Mouse (Mus musculus) kidney, postnatal 36 days (tissue): ENCODE results near the gene Fgfr2.

Experiments used
- DNase-seq, 2 experiments: peaks; one replicate each; pipeline ENCODE4 v3.0.0; 2021 to 2022; ENCODE audit warnings: mixed read lengths in 2 of 2

The Fgfr2 gene

GRCm38 (mm10) chr7:131370648-131371469 lies 1752.3 kb downstream of the Fgfr2 start, which contains the start of gene Pstk:
Gene Pstk (plus strand): TSS chr7:131371141.
- peak; percentile 90 to 93 for DNase-seq

GRCm38 (mm10) chr7:131364131-131364530 lies 1759.0 kb downstream of the Fgfr2 start:
- no peak for DNase-seq

- peak; percentile 96 to 97 for DNase-seq
Measured at GRCm38 (mm10) chr7:131362615-131363300, 1760.4 kb downstream of the Fgfr2 start, which contains the start of gene 2310057M21Rik. Gene 2310057M21Rik (minus strand): TSS chr7:131362759.

- DNase-seq = no peak
Measured at GRCm38 (mm10) chr7:131362269-131362614, 1760.9 kb downstream of the Fgfr2 start.

- no peak for DNase-seq
Measured at GRCm38 (mm10) chr7:131356105-131356504, 1767.0 kb downstream of the Fgfr2 start.

GRCm38 (mm10) chr7:131345856-131346541 lies 1777.2 kb downstream of the Fgfr2 start:
- no peak for DNase-seq

GRCm38 (mm10) chr7:131337502-131338068 lies 1785.6 kb downstream of the Fgfr2 start:
- no peak for DNase-seq

- no peak for DNase-seq
Measured at GRCm38 (mm10) chr7:131333564-131333963, 1789.6 kb downstream of the Fgfr2 start, which contains the start of gene Fam24a. Gene Fam24a (plus strand): TSS chr7:131333864.

- no peak for DNase-seq
Measured at GRCm38 (mm10) chr7:131331688-131332087, 1791.5 kb downstream of the Fgfr2 start.

GRCm38 (mm10) chr7:131329416-131329815 lies 1793.7 kb downstream of the Fgfr2 start, which contains the start of gene Fam24b:
Gene Fam24b (minus strand): TSS chr7:131329516.
- no peak for DNase-seq

GRCm38 (mm10) chr7:131327054-131327453 lies 1796.1 kb downstream of the Fgfr2 start:
- no peak for DNase-seq

GRCm38 (mm10) chr7:131322192-131322591 lies 1801.0 kb downstream of the Fgfr2 start, which contains the start of gene Cuzd1:
Gene Cuzd1 (minus strand): TSS chr7:131322292.
- DNase-seq = no peak

- DNase-seq = no peak
Measured at GRCm38 (mm10) chr7:131318340-131318739, 1804.8 kb downstream of the Fgfr2 start.

- DNase-seq = no peak
Measured at GRCm38 (mm10) chr7:131317587-131317986, 1805.6 kb downstream of the Fgfr2 start.

- DNase-seq = no peak
Measured at GRCm38 (mm10) chr7:131314493-131314892, 1808.7 kb downstream of the Fgfr2 start.

- no peak for DNase-seq
Measured at GRCm38 (mm10) chr7:131306733-131307132, 1816.4 kb downstream of the Fgfr2 start.

GRCm38 (mm10) chr7:131303340-131303739 lies 1819.8 kb downstream of the Fgfr2 start:
- DNase-seq = no peak

- peak in 1 of 2 experiments; percentile 22 for DNase-seq
Measured at GRCm38 (mm10) chr7:131297151-131297550, 1826.0 kb downstream of the Fgfr2 start.

GRCm38 (mm10) chr7:131265851-131266250 lies 1857.3 kb downstream of the Fgfr2 start:
- no peak for DNase-seq

- no peak for DNase-seq
Measured at GRCm38 (mm10) chr7:131264251-131264650, 1858.9 kb downstream of the Fgfr2 start.

- no peak for DNase-seq
Measured at GRCm38 (mm10) chr7:131260946-131261345, 1862.2 kb downstream of the Fgfr2 start.

- DNase-seq = no peak
Measured at GRCm38 (mm10) chr7:131257309-131257708, 1865.8 kb downstream of the Fgfr2 start.

- no peak for DNase-seq
Measured at GRCm38 (mm10) chr7:131256841-131257240, 1866.3 kb downstream of the Fgfr2 start.
